Comparison of ENCODE assay signal across 8 mouse cellular contexts in the genomic region with DNA sequence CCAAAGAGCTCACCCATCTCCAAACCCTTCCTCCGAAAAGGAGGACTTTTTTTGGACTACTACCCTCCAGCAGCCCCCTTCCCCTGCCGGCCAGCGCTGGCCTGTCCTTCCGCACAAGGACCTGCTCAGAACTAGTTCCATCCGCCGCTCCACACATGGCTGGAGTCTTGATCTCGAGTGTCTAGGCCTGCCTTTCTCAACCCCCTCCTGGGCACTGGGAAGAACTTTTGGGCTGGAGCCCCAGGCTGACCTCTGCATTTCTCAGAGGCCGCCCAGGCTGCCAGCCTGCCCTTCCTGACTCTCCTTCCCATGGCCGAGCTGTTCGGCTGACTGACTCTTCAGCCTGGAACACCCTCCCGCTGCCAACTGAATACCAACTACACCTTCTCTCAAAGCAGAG. TPM values are rescaled to one million over a fixed set of nuclear protein-coding genes. Genes with fewer than 3 reads are reported as not detected.
DNase-seq lines count a peak whose midpoint lies in the region; ATAC-seq and TF ChIP-seq lines count a peak whose summit lies in the region.

No protein-coding gene starts in this region.

- no peaks in the 10 kb centered on the region for H3K9me3 ChIP-seq in heart, postnatal 0 days (replicated peaks; ENCODE audit: control insufficient read depth, low read length)
- no peaks in the 10 kb centered on the region for H3K9me3 ChIP-seq in embryonic facial prominence, embryonic 14.5 days (ENCODE audit: control insufficient read depth, low read length)
- no peaks in the 10 kb centered on the region for H3K9me3 ChIP-seq in midbrain, embryonic 16.5 days (replicated peaks; ENCODE audit: control insufficient read depth, low read length, poor library complexity, severe bottlenecking)

- ATAC-seq in heart, postnatal 0 days (ENCODE audit: insufficient read depth, low read depth): peak; percentile 18; the same call in 1 of the 2 replicates
- no peak for ATAC-seq in embryonic facial prominence, embryonic 14.5 days (ENCODE audit: low read depth)
- no peak for ATAC-seq in midbrain, embryonic 16.5 days

- DNase-seq in heart, postnatal 0 days (ENCODE audit: low spot score): no peak
- DNase-seq in heart, adult 11 months: no peak
- DNase-seq in embryonic facial prominence, embryonic 14.5 days (ENCODE audit: low spot score): no peak
- peak; percentile 34 for DNase-seq in kidney, adult 9 months
- no peak for DNase-seq in frontal cortex, postnatal 14 days (ENCODE audit: low spot score in 2 of 2)
- no peak for DNase-seq in natural killer cell, adult 2 months (ENCODE audit: low spot score in 2 of 2)
- DNase-seq in left cerebral cortex, postnatal 10 days (ENCODE audit: extremely low spot score in 1 of 2, low spot score in 2 of 2): no peak

- TF ChIP-seq EP300 in heart, postnatal 0 days (IDR thresholded peaks at IDR 0.05; ENCODE audit: low read depth): no peak

- H3K27me3 ChIP-seq in heart, postnatal 0 days (ENCODE audit: control insufficient read depth, insufficient read depth, low read length): peaks cover 98% of the 10 kb centered on the region
- H3K27me3 ChIP-seq in embryonic facial prominence, embryonic 14.5 days (replicated peaks; ENCODE audit: control insufficient read depth, insufficient read depth, low read length): peaks cover 85% of the 10 kb centered on the region
- H3K27me3 ChIP-seq in midbrain, embryonic 16.5 days (ENCODE audit: control insufficient read depth, insufficient read depth, low read depth, low read length): peaks cover 66% of the 10 kb centered on the region

- 0 out of 2 replicates have a peak, but pooled peaks cover 7% of the 10 kb centered on the region for H3K4me1 ChIP-seq in heart, postnatal 0 days (ENCODE audit: control insufficient read depth, insufficient read depth)
- H3K4me1 ChIP-seq in embryonic facial prominence, embryonic 14.5 days (ENCODE audit: control insufficient read depth, insufficient read depth, low read length): 0 out of 2 replicates have a peak, but pooled peaks cover 4% of the 10 kb centered on the region
- H3K4me1 ChIP-seq in midbrain, embryonic 16.5 days (ENCODE audit: control insufficient read depth, insufficient read depth, low read length): peaks cover 14% of the 10 kb centered on the region

- H3K4me2 ChIP-seq in heart, postnatal 0 days (ENCODE audit: low read depth, low read length): peak overlapping the region; percentile 60
- peak overlapping the region; percentile 59 for H3K4me2 ChIP-seq in embryonic facial prominence, embryonic 14.5 days (ENCODE audit: low read depth, low read length)
- H3K4me2 ChIP-seq in midbrain, embryonic 16.5 days (ENCODE audit: low read length): peak overlapping the region; percentile 76

- H3K9ac ChIP-seq in heart, postnatal 0 days (replicated peaks; ENCODE audit: low read depth, low read length): no peak overlapping the region
- H3K9ac ChIP-seq in embryonic facial prominence, embryonic 14.5 days (ENCODE audit: low read depth, low read length): peak overlapping the region; percentile 30; the same call in 1 of the 2 replicates
- peak overlapping the region; percentile 40; the same call in 1 of the 2 replicates for H3K9ac ChIP-seq in midbrain, embryonic 16.5 days (ENCODE audit: low read depth, low read length)

- H3K4me3 ChIP-seq in heart, postnatal 0 days (ENCODE audit: low read depth, low read length): peak overlapping the region; percentile 31
- H3K4me3 ChIP-seq in embryonic facial prominence, embryonic 14.5 days (ENCODE audit: low read depth, low read length): peak overlapping the region; percentile 30
- peak overlapping the region; percentile 42 for H3K4me3 ChIP-seq in midbrain, embryonic 16.5 days (ENCODE audit: low read depth, low read length)

- no peak overlapping the region for H3K27ac ChIP-seq in heart, postnatal 0 days (ENCODE audit: low read depth)
- H3K27ac ChIP-seq in embryonic facial prominence, embryonic 14.5 days (replicated peaks; ENCODE audit: low read depth, low read length): no peak overlapping the region
- no peak overlapping the region for H3K27ac ChIP-seq in midbrain, embryonic 16.5 days (ENCODE audit: low read length)

- H3K36me3 ChIP-seq in heart, postnatal 0 days (replicated peaks; ENCODE audit: control insufficient read depth, insufficient read depth, low read length): no peaks in the 10 kb centered on the region
- no peaks in the 10 kb centered on the region for H3K36me3 ChIP-seq in embryonic facial prominence, embryonic 14.5 days (ENCODE audit: control insufficient read depth, insufficient read depth, low read length)
- no peaks in the 10 kb centered on the region for H3K36me3 ChIP-seq in midbrain, embryonic 16.5 days (ENCODE audit: control insufficient read depth, insufficient read depth, low read length)

- 9% methylated on average over 11 of the region's 11 CpGs for WGBS in heart, postnatal 0 days
- 11% methylated on average over 11 of the region's 11 CpGs for WGBS in embryonic facial prominence, embryonic 14.5 days
- 13% methylated on average over 11 of the region's 11 CpGs for WGBS in midbrain, embryonic 16.5 days

- no peak for TF ChIP-seq CTCF in heart, postnatal 0 days (IDR thresholded peaks at IDR 0.05; ENCODE audit: low read depth)

- intact Hi-C loops in left cerebral cortex, postnatal 10 days (cut with DNase I): no loop called here

RNA-seq across cellular contexts. Expression of a gene that starts 1.8 kb away (rescaled TPM):
- not detected in 2 replicates for total RNA-seq in heart, postnatal 0 days (2014; rRNA removed; ENCODE audit: low replicate concordance)
- not detected in 2 replicates for polyA plus RNA-seq in heart, postnatal 0 days (2015; fragmentation: Nextera tagmentation; extraction: Ambion mirVana)
- polyA plus RNA-seq in embryonic facial prominence, embryonic 14.5 days (2014; fragmentation: Nextera tagmentation; extraction: Ambion mirVana): not detected in 2 replicates
- 1.1 and 1.2 TPM in 2 replicates for polyA plus RNA-seq in midbrain, embryonic 16.5 days (2015; fragmentation: Nextera tagmentation; extraction: Ambion mirVana)
- total RNA-seq in left cerebral cortex, postnatal 10 days (2021): not detected

RNA-seq across cellular contexts. Expression of a gene that starts 3.2 kb away (rescaled TPM):
- total RNA-seq in heart, postnatal 0 days (2014; rRNA removed; ENCODE audit: low replicate concordance): not detected in 2 replicates
- not detected in 2 replicates for polyA plus RNA-seq in heart, postnatal 0 days (2015; fragmentation: Nextera tagmentation; extraction: Ambion mirVana)
- 5.8 and 6.1 TPM in 2 replicates for polyA plus RNA-seq in embryonic facial prominence, embryonic 14.5 days (2014; fragmentation: Nextera tagmentation; extraction: Ambion mirVana)
- not detected in 2 replicates for polyA plus RNA-seq in midbrain, embryonic 16.5 days (2015; fragmentation: Nextera tagmentation; extraction: Ambion mirVana)
- under 1 TPM in 1 of 2 experiments, not detected in 1; 0.17 TPM for total RNA-seq in left cerebral cortex, postnatal 10 days (2021)

RNA-seq across cellular contexts. Expression of a gene that starts 18.9 kb away (rescaled TPM):
- total RNA-seq in heart, postnatal 0 days (2014; rRNA removed; ENCODE audit: low replicate concordance): 7.5 and 12.7 TPM in 2 replicates
- 4.3 and 5.4 TPM in 2 replicates for polyA plus RNA-seq in heart, postnatal 0 days (2015; fragmentation: Nextera tagmentation; extraction: Ambion mirVana)
- polyA plus RNA-seq in embryonic facial prominence, embryonic 14.5 days (2014; fragmentation: Nextera tagmentation; extraction: Ambion mirVana): 0.87 and 1.3 TPM in 2 replicates
- polyA plus RNA-seq in midbrain, embryonic 16.5 days (2015; fragmentation: Nextera tagmentation; extraction: Ambion mirVana): 0.55 and 1.1 TPM in 2 replicates
- total RNA-seq in left cerebral cortex, postnatal 10 days (2021): 1,000 to 10,000 TPM; 1,057 to 1,070 TPM

RNA-seq across cellular contexts. Expression of a gene that starts 22.1 kb away (rescaled TPM):
- total RNA-seq in heart, postnatal 0 days (2014; rRNA removed; ENCODE audit: low replicate concordance): not detected in 2 replicates
- polyA plus RNA-seq in heart, postnatal 0 days (2015; fragmentation: Nextera tagmentation; extraction: Ambion mirVana): 0.14 and 0.25 TPM in 2 replicates
- 1.5 TPM in 2 replicates for polyA plus RNA-seq in embryonic facial prominence, embryonic 14.5 days (2014; fragmentation: Nextera tagmentation; extraction: Ambion mirVana)
- polyA plus RNA-seq in midbrain, embryonic 16.5 days (2015; fragmentation: Nextera tagmentation; extraction: Ambion mirVana): 0.45 and 0.53 TPM in 2 replicates
- total RNA-seq in left cerebral cortex, postnatal 10 days (2021): 1 to 10 TPM; 2.0 to 2.3 TPM

RNA-seq across cellular contexts. Expression of a gene that starts 28.2 kb away (rescaled TPM):
- 29.2 and 40.1 TPM in 2 replicates for total RNA-seq in heart, postnatal 0 days (2014; rRNA removed; ENCODE audit: low replicate concordance)
- polyA plus RNA-seq in heart, postnatal 0 days (2015; fragmentation: Nextera tagmentation; extraction: Ambion mirVana): 18.2 and 22.8 TPM in 2 replicates
- polyA plus RNA-seq in embryonic facial prominence, embryonic 14.5 days (2014; fragmentation: Nextera tagmentation; extraction: Ambion mirVana): 36.8 and 39.4 TPM in 2 replicates
- polyA plus RNA-seq in midbrain, embryonic 16.5 days (2015; fragmentation: Nextera tagmentation; extraction: Ambion mirVana): 13.7 and 18.2 TPM in 2 replicates
- total RNA-seq in left cerebral cortex, postnatal 10 days (2021): 10 to 100 TPM; 13.3 to 16.7 TPM
